Mouse (Mus musculus): Measurements from ENCODE around the gene Rpap3. TPM values are rescaled to one million over a fixed set of nuclear protein-coding genes. Genes with fewer than 3 reads are reported as not detected.

The Rpap3 gene
- total and polyA plus RNA-seq, 3 experiments = 43.1 to 73.7 (median 69.1) TPM

GRCm38 (mm10) chr15:97751676-97752075 lies 46.1 kb upstream of the Rpap3 start:
- no peak overlapping the region for H3K27ac ChIP-seq (ENCODE audit: insufficient read depth, low read depth)
- H3K4me3 ChIP-seq (replicated peaks in 1 of 3; ENCODE audit: low read depth in 2 of 3, low read length in 2 of 3, poor library complexity in 1 of 3) = no peak overlapping the region
- DNase-seq (ENCODE audit: extremely low read depth) = no peak
- H3K4me1 ChIP-seq (ENCODE audit: control insufficient read depth in 1 of 2, insufficient read depth in 2 of 2) = peaks cover 34 to 58% of the 10 kb centered on the region in 2 experiments
- no peak overlapping the region for H3K4me2 ChIP-seq (ENCODE audit: insufficient read depth, low read depth, poor library complexity, severe bottlenecking)
- in situ Hi-C loops (cut with MboI; ENCODE audit: low pct_ligation_motif_present, low pct_unique_long_range_greater_than_20kb, low sequenced_read_pairs) (loop anchor here (5.0 kb wide), 1 partner anchor 34 kb away; no protein-coding TSS in a partner anchor), dilution Hi-C loops (cut with MboI; ENCODE audit: extremely low pct_ligation_motif_present, extremely low pct_unique_long_range_greater_than_20kb, low sequenced_read_pairs) (no loop called here)
- H3K79me2 ChIP-seq (replicated peaks; ENCODE audit: control insufficient read depth, extremely low read depth, insufficient read depth, poor library complexity, severe bottlenecking) = no peaks in the 10 kb centered on the region
- H3K27me3 ChIP-seq (replicated peaks) = no peaks in the 10 kb centered on the region
- no peak overlapping the region for H3K9ac ChIP-seq (ENCODE audit: insufficient read depth, low read depth)
- H3K9me3 ChIP-seq (replicated peaks; ENCODE audit: low read length) = no peaks in the 10 kb centered on the region
- no peak for TF ChIP-seq SIN3A (IDR thresholded peaks at IDR 0.05; ENCODE audit: low read length)
- TF ChIP-seq TBP (conservative IDR thresholded peaks at IDR 0.05; ENCODE audit: low read depth, low read length) = no peak
- no peak for TF ChIP-seq E2F4 (IDR thresholded peaks at IDR 0.05; ENCODE audit: insufficient replicate concordance, low read depth, low read length)
- no peak for TF ChIP-seq GABPA (IDR thresholded peaks at IDR 0.05; ENCODE audit: insufficient replicate concordance, low read depth, low read length)
- no peak for TF ChIP-seq USF2 (conservative IDR thresholded peaks at IDR 0.05; ENCODE audit: low read depth, low read length)
- no peak for TF ChIP-seq KAT2A (IDR thresholded peaks at IDR 0.05; ENCODE audit: insufficient replicate concordance, low read length)
- no peak for TF ChIP-seq JUN (IDR thresholded peaks at IDR 0.05; ENCODE audit: insufficient read depth, low read depth, low read length)
- TF ChIP-seq RAD21 (IDR thresholded peaks at IDR 0.05; ENCODE audit: low read depth, low read length) = peak; percentile 59
- no peak for TF ChIP-seq USF1 (IDR thresholded peaks at IDR 0.05; ENCODE audit: low read depth, low read length)
- no peak for TF ChIP-seq IRF4 (IDR thresholded peaks at IDR 0.05; ENCODE audit: low read depth, low read length)
- TF ChIP-seq NRF1 (IDR thresholded peaks at IDR 0.05; ENCODE audit: low read depth, low read length) = no peak
- no peak for TF ChIP-seq MXI1 (IDR thresholded peaks at IDR 0.05; ENCODE audit: low read depth, low read length)
- TF ChIP-seq BHLHE40 (IDR thresholded peaks at IDR 0.05; ENCODE audit: low read depth, low read length) = 0 out of 2 replicates have a peak, but pooled peaks have one; percentile 11
- 0 out of 2 replicates have a peak, but pooled peaks have one; percentile 1 for TF ChIP-seq ZC3H11A (IDR thresholded peaks at IDR 0.05; ENCODE audit: low read depth, low read length)
- TF ChIP-seq RCOR1 (conservative IDR thresholded peaks at IDR 0.05; ENCODE audit: low read depth, low read length) = no peak
- no peak for TF ChIP-seq EP300 (IDR thresholded peaks at IDR 0.05; ENCODE audit: low read length)
- TF ChIP-seq MAX (IDR thresholded peaks at IDR 0.05; ENCODE audit: low read length) = no peak
- TF ChIP-seq UBTF (IDR thresholded peaks at IDR 0.05; ENCODE audit: low read depth, low read length) = no peak
- TF ChIP-seq MAFK (IDR thresholded peaks at IDR 0.05; ENCODE audit: insufficient replicate concordance, low read length) = no peak
- peak; percentile 72 to 83 for TF ChIP-seq CTCF (conservative IDR thresholded peaks at IDR 0.05 in 1 of 2, IDR thresholded peaks at IDR 0.05 in 1 of 2; ENCODE audit: low read depth in 2 of 2, low read length in 2 of 2)
- no peak for TF ChIP-seq TCF12 (IDR thresholded peaks at IDR 0.05; ENCODE audit: low read depth, low read length)
- no peak for TF ChIP-seq ZMIZ1 (IDR thresholded peaks at IDR 0.05; ENCODE audit: low read depth, low read length)
- no peak for TF ChIP-seq JUND (conservative IDR thresholded peaks at IDR 0.05; ENCODE audit: low read depth, low read length)
- no peak for TF ChIP-seq CHD1 (IDR thresholded peaks at IDR 0.05; ENCODE audit: low read depth, low read length)
- no peak; the same call in 1 of the 2 replicates for TF ChIP-seq NELFE (IDR thresholded peaks at IDR 0.05; ENCODE audit: low read depth, low read length)
- TF ChIP-seq ELF1 (IDR thresholded peaks at IDR 0.05; ENCODE audit: low read depth, low read length) = no peak
- TF ChIP-seq MYC (IDR thresholded peaks at IDR 0.05; ENCODE audit: low read depth, low read length) = no peak
- TF ChIP-seq ZKSCAN1 (IDR thresholded peaks at IDR 0.05; ENCODE audit: borderline replicate concordance, low read depth, low read length) = peak; percentile 92
- TF ChIP-seq HCFC1 (IDR thresholded peaks at IDR 0.05; ENCODE audit: low read depth, low read length) = no peak
- TF ChIP-seq MAZ (IDR thresholded peaks at IDR 0.05; ENCODE audit: low read depth, low read length) = no peak
- no peak for TF ChIP-seq ETS1 (conservative IDR thresholded peaks at IDR 0.05; ENCODE audit: low read depth, low read length)
- no peak for TF ChIP-seq ZNF384 (IDR thresholded peaks at IDR 0.05; ENCODE audit: low read depth, low read length)
- TF ChIP-seq SMC3 (IDR thresholded peaks at IDR 0.05; ENCODE audit: low read depth, low read length) = peak; percentile 71
- TF ChIP-seq PAX5 (IDR thresholded peaks at IDR 0.05; ENCODE audit: low read length) = no peak
- no peak for TF ChIP-seq POLR2A (IDR thresholded peaks at IDR 0.05; ENCODE audit: low read depth, low read length)
- TF ChIP-seq MEF2A (IDR thresholded peaks at IDR 0.05; ENCODE audit: borderline replicate concordance, low read depth, low read length) = no peak
- TF ChIP-seq CHD2 (IDR thresholded peaks at IDR 0.05; ENCODE audit: low read length) = no peak
- TF ChIP-seq POLR2AphosphoS2 (IDR thresholded peaks at IDR 0.05; ENCODE audit: low read depth, low read length) = no peak
- H3K36me3 ChIP-seq (replicated peaks in 1 of 2; ENCODE audit: control insufficient read depth in 1 of 2, insufficient read depth in 1 of 2, low read length in 1 of 2) = peaks cover 3 to 25% of the 10 kb centered on the region in 2 experiments
